Mouse (Mus musculus) forebrain, embryonic 13.5 days (tissue): ENCODE data around the gene Akirin2. TPM values are rescaled to one million over a fixed set of nuclear protein-coding genes. Genes with fewer than 3 reads are reported as not detected.
A peak's percentile ranks its signal among the peaks of the same experiment; 100 is the strongest.

Experiments used
- ATAC-seq: fragments of 200-750 bp; cut with Nextera tagmentation; 2 replicates; pipeline ENCODE4 v1.8.0; 2017
- H3K27ac ChIP-seq: fragments of 300-500 bp; sonication (generic); 2 replicates; pipeline ENCODE4 v1.5.1; 2015; ENCODE audit warnings: inconsistent platforms, mild to moderate bottlenecking, moderate library complexity
- H3K27me3 ChIP-seq: fragments of 300-500 bp; sonication (generic); 2 replicates; pipeline ENCODE4 v1.6.1; 2015; ENCODE audit warnings: mild to moderate bottlenecking, inconsistent platforms
- H3K36me3 ChIP-seq: fragments of 300-500 bp; sonication (generic); 2 replicates; pipeline ENCODE4 v1.6.1; 2015; ENCODE audit warnings: mild to moderate bottlenecking, inconsistent platforms; ENCODE audit not compliant: poor library complexity, severe bottlenecking
- H3K4me1 ChIP-seq: fragments of 300-500 bp; sonication (generic); 2 replicates; pipeline ENCODE4 v1.6.1; 2015; ENCODE audit warnings: inconsistent platforms
- H3K4me2 ChIP-seq: fragments of 300-500 bp; sonication (generic); 2 replicates; pipeline ENCODE4 v1.6.1; 2015; ENCODE audit warnings: inconsistent platforms, mild to moderate bottlenecking, moderate library complexity
- H3K4me3 ChIP-seq: fragments of 300-500 bp; sonication (generic); 2 replicates; pipeline ENCODE4 v1.5.1; 2015; ENCODE audit warnings: mild to moderate bottlenecking, inconsistent platforms
- H3K9ac ChIP-seq: fragments of 300-500 bp; sonication (generic); 2 replicates; pipeline ENCODE4 v1.6.1; 2015; ENCODE audit warnings: mild to moderate bottlenecking, inconsistent platforms
- H3K9me3 ChIP-seq: fragments of 300-500 bp; sonication (generic); replicated peaks from 2 replicates; pipeline ENCODE4 v1.6.1; 2016; ENCODE audit warnings: inconsistent platforms
- WGBS: fragments of 180-500 bp; shearing (Covaris S2); methylation state at CpG from one replicate; pipeline ENCODE4 v1.1.7; 2015; 5-methylcytosine and 5-hydroxymethylcytosine counted together
- polyA plus RNA-seq: library from polyadenylated mRNA; unstranded; fragments of >200 nt; fragmentation: Nextera tagmentation; extraction: Ambion mirVana; gene quantifications from 2 replicates; pipeline ENCODE4 v1.2.1, GENCODE M21; 2015

The Akirin2 gene
- polyA plus RNA-seq, result 64.2 and 82.8 TPM in 2 replicates

DNA sequence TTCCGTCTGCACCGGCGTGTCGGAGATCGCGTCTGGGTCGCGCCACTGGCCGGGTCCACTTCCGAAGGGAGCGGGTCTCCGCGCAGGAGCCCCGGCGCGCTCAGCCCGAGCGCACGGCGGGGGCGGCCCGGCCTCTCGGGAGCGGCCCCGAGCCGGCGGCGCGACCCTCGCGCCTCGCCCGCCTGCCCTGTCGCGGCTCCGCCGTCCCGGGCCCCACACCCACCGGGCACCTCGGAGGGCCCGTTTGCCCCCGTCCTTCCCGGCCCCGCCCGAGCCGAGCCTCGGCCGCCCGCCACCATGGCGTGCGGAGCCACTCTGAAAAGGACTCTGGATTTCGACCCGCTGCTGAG, at the start of gene Akirin2:
Akirin2 (plus strand) TSS at position 190 of the 350 bp plus-strand sequence.
- H3K4me3 ChIP-seq, result peak within 1 kb of the TSS; percentile 98
- peak within 1 kb of the TSS; percentile 68 for H3K4me2 ChIP-seq
- H3K36me3 ChIP-seq, result no peaks in the 10 kb centered on the region
- peaks cover 32% of the 10 kb centered on the region for H3K4me1 ChIP-seq
- H3K27me3 ChIP-seq, result no peaks in the 10 kb centered on the region
- under 1% methylated on average over 33 of the region's 53 CpGs for WGBS
- no peaks in the 10 kb centered on the region for H3K9me3 ChIP-seq
- no peak; the same call in 1 of the 2 replicates for ATAC-seq
- peak within 1 kb of the TSS; percentile 99 for H3K9ac ChIP-seq
- peak within 1 kb of the TSS; percentile 94 for H3K27ac ChIP-seq

DNA sequence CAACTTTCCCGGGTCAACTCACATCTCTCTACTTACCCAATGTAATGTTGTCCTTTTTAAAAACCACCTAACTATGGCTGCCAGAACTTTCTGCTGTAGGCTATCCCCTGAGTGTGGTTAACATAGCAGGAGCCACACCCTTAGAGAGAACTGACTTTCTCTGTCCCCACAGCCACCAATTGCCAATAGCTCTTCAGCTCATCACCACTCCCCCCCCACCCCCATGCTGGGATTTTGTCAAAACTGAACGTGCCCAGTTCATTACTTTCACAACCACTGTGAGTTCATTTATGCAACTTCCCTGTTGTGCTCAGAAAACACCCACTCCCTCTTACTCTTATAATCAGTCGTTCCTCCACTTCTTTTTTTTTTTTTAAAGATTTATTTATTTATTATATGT, 40.4 kb upstream of the Akirin2 start:
- no peaks in the 10 kb centered on the region for H3K4me1 ChIP-seq
- no peaks in the 10 kb centered on the region for H3K36me3 ChIP-seq
- H3K27ac ChIP-seq, result no peak overlapping the region
- no peak for ATAC-seq
- WGBS, result 85% methylated on average over 3 of the region's 3 CpGs
- H3K4me3 ChIP-seq, result no peak overlapping the region
- no peak overlapping the region for H3K9ac ChIP-seq
- H3K27me3 ChIP-seq, result no peaks in the 10 kb centered on the region
- no peak overlapping the region for H3K4me2 ChIP-seq
- H3K9me3 ChIP-seq, result no peaks in the 10 kb centered on the region

DNA sequence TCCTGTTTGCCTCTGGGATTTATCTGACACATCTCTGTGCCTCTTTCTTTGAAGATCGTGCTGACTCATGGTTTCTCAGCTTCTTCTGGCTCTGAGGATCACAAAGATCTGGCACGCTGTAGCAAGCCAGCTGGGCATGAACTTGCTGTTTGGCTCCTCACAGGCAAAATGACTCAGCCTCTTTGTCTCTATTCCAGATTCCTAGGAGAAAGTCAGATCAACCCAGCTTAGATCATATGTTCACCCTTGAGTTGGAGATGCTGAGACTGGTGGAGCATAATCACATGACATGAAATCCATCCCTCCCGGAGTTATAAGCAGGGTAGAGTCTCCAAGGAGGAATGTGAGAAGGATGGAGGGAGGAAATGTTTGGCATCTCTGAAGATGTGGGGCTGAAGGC, 27.9 kb upstream of the Akirin2 start:
- WGBS, result 85% methylated on average over 3 of the region's 3 CpGs

DNA sequence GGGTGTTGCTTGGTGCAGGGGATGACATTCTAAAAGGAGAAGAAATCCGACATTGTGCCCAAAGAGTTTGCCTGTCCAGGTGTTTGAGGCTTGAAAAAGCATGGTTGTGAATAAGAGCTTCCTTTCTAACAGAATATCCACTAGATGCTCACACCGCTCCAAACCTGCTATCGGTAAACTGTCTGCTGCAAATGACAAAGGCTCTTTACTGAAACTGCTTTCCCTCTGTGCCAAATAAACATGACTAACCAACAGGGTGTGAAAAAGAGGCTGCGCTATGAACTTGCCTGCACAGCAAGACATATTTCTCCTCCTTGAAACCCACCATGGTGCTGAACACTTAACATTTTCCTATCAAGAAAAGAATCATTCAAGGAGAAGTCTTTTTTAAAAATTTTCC, 27.2 kb upstream of the Akirin2 start:
- Histone ChIP-seq H3K4me3 (no peak overlapping the region), H3K36me3 (no peaks in the 10 kb centered on the region), H3K27ac (no peak overlapping the region), H3K27me3 (no peaks in the 10 kb centered on the region), H3K4me1 (no peaks in the 10 kb centered on the region), H3K4me2 (no peak overlapping the region), H3K9ac (no peak overlapping the region), H3K9me3 (no peaks in the 10 kb centered on the region)
- WGBS, result 91% methylated on average over 4 of the region's 4 CpGs
- no peak for ATAC-seq

More for the DNA sequence above, 27.9 kb upstream of the Akirin2 start:
- Histone ChIP-seq H3K36me3 (no peaks in the 10 kb centered on the region), H3K27ac (no peak overlapping the region), H3K4me2 (no peak overlapping the region), H3K4me3 (no peak overlapping the region), H3K4me1 (no peaks in the 10 kb centered on the region), H3K9me3 (no peaks in the 10 kb centered on the region), H3K27me3 (no peaks in the 10 kb centered on the region), H3K9ac (no peak overlapping the region)
- ATAC-seq, result no peak; the same call in 1 of the 2 replicates

DNA sequence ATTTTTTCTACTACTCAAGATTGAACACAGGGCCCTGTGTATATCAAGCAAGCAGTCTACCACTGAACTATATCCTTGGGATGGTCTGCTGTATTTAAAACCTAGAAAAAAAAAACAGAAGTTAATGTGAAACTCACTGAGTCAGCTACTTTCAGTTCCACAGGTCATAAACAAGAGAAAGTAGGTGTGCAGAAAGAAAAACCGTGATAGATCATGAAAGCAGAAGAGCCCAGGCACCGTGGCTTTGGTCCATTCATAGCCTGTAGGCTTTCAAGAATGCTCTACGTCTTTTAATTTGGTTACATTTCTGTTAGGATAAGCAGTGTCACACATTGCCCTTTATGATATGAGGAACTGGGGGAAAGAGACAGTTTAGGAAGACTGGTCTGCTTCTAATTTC, 24.0 kb upstream of the Akirin2 start:
- H3K4me2 ChIP-seq, result no peak overlapping the region
- no peaks in the 10 kb centered on the region for H3K9me3 ChIP-seq
- no peaks in the 10 kb centered on the region for H3K36me3 ChIP-seq
- H3K27ac ChIP-seq, result no peak overlapping the region
- 83% methylated on average over 3 of the region's 3 CpGs for WGBS
- no peaks in the 10 kb centered on the region for H3K4me1 ChIP-seq
- H3K4me3 ChIP-seq, result no peak overlapping the region
- H3K9ac ChIP-seq, result no peak overlapping the region
- H3K27me3 ChIP-seq, result no peaks in the 10 kb centered on the region
- ATAC-seq, result no peak

DNA sequence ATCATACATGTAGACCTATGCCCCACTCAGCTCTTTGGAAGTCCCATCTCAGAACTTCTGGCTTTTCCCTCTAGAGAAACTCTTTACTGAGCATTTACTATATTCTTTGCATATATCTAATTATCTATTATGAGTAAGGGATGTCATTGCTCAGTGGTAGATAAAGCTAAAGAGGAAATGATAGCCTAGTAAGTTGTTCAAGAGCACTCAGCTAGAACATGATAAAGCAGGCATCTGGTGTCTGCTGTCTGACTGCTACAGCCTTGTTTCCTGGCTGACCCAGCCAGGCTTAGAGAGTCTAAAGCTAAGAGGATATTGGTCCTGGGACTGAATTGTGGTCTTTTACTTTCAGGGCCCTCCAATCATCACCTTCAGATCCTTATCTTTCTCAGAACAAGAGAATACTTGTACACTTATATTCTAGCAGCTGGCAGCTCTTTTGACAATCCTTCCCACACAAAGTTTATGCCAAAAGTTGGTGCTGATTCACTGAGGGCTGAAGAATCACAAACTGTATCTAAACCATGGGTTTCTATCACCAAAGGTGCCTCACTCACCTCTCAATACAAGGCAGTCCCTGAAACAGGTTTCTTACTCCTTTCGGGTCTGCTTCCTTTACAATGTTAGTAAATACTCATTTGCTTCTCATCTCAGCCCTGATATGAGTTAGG, 22.2 kb upstream of the Akirin2 start:
- Histone ChIP-seq H3K4me1 (no peaks in the 10 kb centered on the region), H3K36me3 (no peaks in the 10 kb centered on the region), H3K4me2 (no peak overlapping the region), H3K4me3 (no peak overlapping the region), H3K9ac (no peak overlapping the region), H3K27me3 (no peaks in the 10 kb centered on the region), H3K27ac (no peak overlapping the region), H3K9me3 (no peaks in the 10 kb centered on the region)
- no peak for ATAC-seq
- WGBS, result 95% methylated on average over 1 of the region's 1 CpGs

DNA sequence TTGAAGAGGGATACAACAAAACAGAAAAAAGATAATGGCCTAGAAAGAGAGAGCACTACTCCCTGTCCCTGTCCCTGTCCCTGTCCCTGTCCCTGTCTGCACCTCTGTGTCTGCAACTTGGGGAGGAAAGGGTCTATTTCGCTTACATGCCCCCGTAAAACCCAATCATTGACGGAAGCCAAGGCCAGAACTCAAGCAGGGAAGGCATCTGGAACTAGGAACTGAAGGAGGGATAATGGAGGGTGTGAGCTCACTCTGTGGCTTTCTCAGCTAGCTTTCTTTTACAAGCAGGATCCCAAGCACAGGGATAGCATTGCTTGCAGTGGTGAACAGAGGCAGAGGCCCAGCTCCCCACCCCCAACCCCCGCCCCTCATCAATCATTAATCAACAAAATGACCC, 21.4 kb upstream of the Akirin2 start:
- Histone ChIP-seq H3K4me1 (no peaks in the 10 kb centered on the region), H3K4me2 (no peak overlapping the region), H3K27me3 (no peaks in the 10 kb centered on the region), H3K9me3 (no peaks in the 10 kb centered on the region), H3K4me3 (no peak overlapping the region), H3K27ac (no peak overlapping the region), H3K36me3 (no peaks in the 10 kb centered on the region), H3K9ac (no peak overlapping the region)
- 80% methylated on average over 4 of the region's 4 CpGs for WGBS
- ATAC-seq, result no peak

DNA sequence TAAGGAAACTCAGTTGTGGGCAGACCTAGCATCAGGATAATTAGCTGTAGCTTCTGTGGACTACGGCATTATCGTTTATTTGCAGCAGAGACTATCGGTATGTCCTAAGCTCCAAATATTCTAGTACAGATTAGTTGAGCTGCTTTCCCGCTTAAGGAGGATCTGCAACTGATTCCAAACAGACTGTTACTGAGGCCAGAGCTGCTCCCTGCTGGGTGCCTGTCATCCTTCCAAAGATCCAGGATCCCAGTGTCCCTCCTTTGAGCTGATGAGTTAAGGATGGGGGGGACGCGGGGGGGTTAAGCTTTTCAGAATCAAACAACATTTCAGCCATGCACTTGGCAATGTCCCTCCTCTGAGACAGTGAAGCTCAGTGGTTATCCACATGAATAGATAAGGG, 20.8 kb upstream of the Akirin2 start:
- no peaks in the 10 kb centered on the region for H3K9me3 ChIP-seq
- H3K27ac ChIP-seq, result no peak overlapping the region
- H3K4me2 ChIP-seq, result no peak overlapping the region
- no peak overlapping the region for H3K4me3 ChIP-seq
- no peaks in the 10 kb centered on the region for H3K27me3 ChIP-seq
- WGBS, result 80% methylated on average over 6 of the region's 6 CpGs
- no peaks in the 10 kb centered on the region for H3K36me3 ChIP-seq
- H3K4me1 ChIP-seq, result no peaks in the 10 kb centered on the region
- ATAC-seq, result no peak
- no peak overlapping the region for H3K9ac ChIP-seq

DNA sequence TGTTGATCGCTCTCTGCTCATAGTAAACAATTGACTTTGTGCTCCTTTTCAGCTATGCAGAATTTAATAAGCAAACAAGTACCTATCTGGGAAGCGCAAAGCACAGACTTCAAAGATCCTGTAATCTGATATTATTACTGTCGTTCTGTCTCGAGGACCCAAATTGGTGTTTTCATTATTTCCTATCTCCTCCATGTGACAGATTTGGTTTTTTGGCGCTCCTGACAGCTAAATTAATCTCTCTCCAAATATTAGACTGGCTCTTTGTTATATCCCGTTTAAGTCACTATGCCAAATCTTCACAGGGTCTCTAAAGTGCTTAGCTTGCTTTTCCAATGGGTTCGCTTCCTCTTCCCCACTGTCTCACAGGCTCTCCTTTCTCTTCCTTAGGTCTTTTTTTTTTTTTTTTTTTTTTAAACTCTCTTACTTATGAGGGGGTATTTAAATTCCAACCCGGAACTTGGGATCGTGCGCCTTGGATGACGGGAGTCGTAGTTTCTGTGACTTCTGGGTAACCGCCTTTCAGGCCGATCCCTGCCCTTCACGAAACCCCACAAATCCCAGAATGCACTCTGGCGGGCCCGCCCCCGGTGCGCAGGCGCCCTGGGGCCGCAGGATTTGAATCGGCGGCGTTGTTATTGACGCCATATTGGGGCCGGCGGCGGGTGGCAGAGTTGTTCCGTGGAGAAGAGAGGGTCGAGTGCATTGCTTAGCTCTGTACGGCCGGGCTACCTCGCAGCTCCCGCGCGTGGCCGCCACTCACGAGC, 573 bp upstream of the Akirin2 start:
- peak overlapping the region; percentile 98 for H3K4me3 ChIP-seq
- peaks cover 26% of the 10 kb centered on the region for H3K4me1 ChIP-seq
- no peaks in the 10 kb centered on the region for H3K27me3 ChIP-seq
- ATAC-seq, result peak; percentile 97
- H3K9ac ChIP-seq, result peak overlapping the region; percentile 99
- peak overlapping the region; percentile 68 for H3K4me2 ChIP-seq
- no peaks in the 10 kb centered on the region for H3K9me3 ChIP-seq
- H3K36me3 ChIP-seq, result no peaks in the 10 kb centered on the region
- WGBS, result 2% methylated on average over 38 of the region's 38 CpGs
- peak overlapping the region; percentile 94 for H3K27ac ChIP-seq

DNA sequence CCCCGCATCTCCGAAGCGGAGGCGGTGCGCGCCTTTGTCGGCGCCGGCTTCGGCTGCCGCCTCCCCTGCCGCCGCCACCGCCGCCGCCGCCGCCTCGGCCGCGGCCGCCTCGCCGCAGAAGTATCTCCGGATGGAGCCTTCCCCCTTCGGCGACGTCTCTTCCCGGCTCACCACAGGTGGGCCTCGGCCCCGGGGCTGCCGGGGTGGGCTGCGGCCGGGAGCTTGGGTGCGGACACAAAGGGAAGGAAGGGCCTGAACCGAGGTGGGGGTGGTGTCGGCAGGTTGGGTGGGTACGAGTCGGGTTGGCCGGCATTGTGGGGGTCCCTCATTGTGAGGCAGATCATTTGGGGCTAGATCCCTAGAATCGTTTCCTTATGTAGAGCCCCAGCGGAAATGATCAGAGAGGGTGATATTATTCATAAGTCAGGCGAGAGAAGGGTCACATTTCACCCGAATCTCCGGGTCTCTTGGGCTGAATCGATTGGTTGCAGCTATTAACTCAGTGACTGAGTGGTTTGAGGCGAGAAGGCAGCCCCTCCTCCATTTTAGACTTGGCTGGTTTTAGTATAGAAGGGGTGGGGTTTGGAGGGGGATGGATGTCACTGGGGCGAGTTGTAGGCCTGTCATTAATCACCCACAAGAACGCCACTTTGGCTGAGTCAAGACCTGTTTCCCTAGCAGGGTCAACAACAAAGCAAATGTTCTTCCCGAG, 517 bp downstream of the Akirin2 start:
- Histone ChIP-seq H3K36me3 (no peaks in the 10 kb centered on the region), H3K9me3 (no peaks in the 10 kb centered on the region), H3K27me3 (no peaks in the 10 kb centered on the region), H3K27ac (peak overlapping the region; percentile 94), H3K4me3 (peak overlapping the region; percentile 98), H3K9ac (peak overlapping the region; percentile 99), H3K4me2 (peak overlapping the region; percentile 68), H3K4me1 (peaks cover 37% of the 10 kb centered on the region)
- ATAC-seq, result peak; percentile 46
- WGBS, result 0% methylated on average over 39 of the region's 50 CpGs

DNA sequence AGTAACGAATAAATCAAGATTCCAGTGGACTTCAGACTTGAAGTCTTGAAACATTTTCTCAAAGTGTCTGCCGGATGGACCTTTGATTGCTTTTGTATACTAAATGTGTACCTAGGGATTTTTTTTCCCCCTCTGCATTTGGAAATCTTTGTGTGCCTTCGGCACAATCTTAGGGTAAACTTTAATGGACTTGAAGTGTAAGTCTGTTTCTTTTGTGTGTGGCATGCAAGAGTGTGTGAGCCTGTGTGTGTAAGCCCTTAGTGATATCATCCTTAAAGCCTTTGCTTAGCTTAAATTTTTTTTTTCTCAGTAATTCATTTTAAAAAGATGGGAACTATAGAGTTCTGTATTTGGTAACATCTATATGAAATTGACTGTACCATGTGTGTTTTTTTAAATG, 1.2 kb downstream of the Akirin2 start:
- H3K27me3 ChIP-seq, result no peaks in the 10 kb centered on the region
- no peak overlapping the region for H3K27ac ChIP-seq
- H3K4me3 ChIP-seq, result peak overlapping the region; percentile 98
- H3K9me3 ChIP-seq, result no peaks in the 10 kb centered on the region
- H3K4me1 ChIP-seq, result peaks cover 44% of the 10 kb centered on the region
- WGBS, result 25% methylated on average over 3 of the region's 3 CpGs
- ATAC-seq, result no peak
- H3K4me2 ChIP-seq, result peak overlapping the region; percentile 68
- H3K9ac ChIP-seq, result peak overlapping the region; percentile 99
- H3K36me3 ChIP-seq, result no peaks in the 10 kb centered on the region

DNA sequence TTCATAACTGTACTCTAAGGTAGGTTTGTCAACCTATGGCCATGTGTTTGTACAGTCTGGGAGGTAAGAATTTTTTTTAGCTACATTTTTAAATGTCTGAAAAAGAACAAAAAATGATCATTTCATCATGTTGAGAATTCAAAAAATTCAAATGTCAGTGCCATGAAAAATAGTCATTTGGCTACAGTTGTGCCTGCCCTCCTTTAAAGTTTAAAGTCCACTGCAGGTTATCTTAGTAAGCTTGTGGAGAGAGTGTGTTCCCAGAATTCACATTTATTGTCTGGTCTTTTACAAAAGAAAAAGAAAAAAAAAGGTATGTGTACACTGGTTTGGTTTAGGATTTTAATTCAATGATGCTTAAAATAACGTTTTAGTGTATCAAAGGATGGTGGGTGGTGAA, 3.9 kb downstream of the Akirin2 start:
- Histone ChIP-seq H3K9me3 (no peaks in the 10 kb centered on the region), H3K4me1 (peaks cover 46% of the 10 kb centered on the region), H3K4me2 (no peak overlapping the region), H3K4me3 (no peak overlapping the region), H3K27ac (no peak overlapping the region), H3K9ac (no peak overlapping the region), H3K36me3 (no peaks in the 10 kb centered on the region), H3K27me3 (no peaks in the 10 kb centered on the region)
- WGBS, result 15% methylated on average over 1 of the region's 1 CpGs
- no peak for ATAC-seq
